Mouse (Mus musculus) lung, embryonic 14.5 days (tissue): ENCODE measurements around the gene Gm26965. TPM values are rescaled to one million over a fixed set of nuclear protein-coding genes. Genes with fewer than 3 reads are reported as not detected.
"Not testable (repeated sequence)": the region's sequence is repeated elsewhere in the genome, so short reads cannot be mapped to it uniquely, and the experiment has no call there.

Experiments used
- ATAC-seq: fragments of 200-750 bp; cut with Nextera tagmentation; 2 replicates; pipeline ENCODE4 v1.8.0; 2017; ENCODE audit warnings: mild to moderate bottlenecking, moderate TSS enrichment, moderate library complexity; ENCODE audit not compliant: insufficient read depth
- DNase-seq: peaks from one replicate; pipeline ENCODE4 v3.0.0-alpha.2; 2015
- H3K27ac ChIP-seq: fragments of 300-500 bp; sonication (generic); 2 replicates; pipeline ENCODE4 v1.5.1; 2014; ENCODE audit warnings: low read depth, mild to moderate bottlenecking, moderate library complexity
- H3K27me3 ChIP-seq: fragments of 300-500 bp; sonication (generic); 2 replicates; pipeline ENCODE4 v1.6.1; 2014; ENCODE audit warnings: low read length, control low read depth; ENCODE audit not compliant: insufficient read depth
- H3K36me3 ChIP-seq: fragments of 300-500 bp; sonication (generic); 2 replicates; pipeline ENCODE4 v1.6.1; 2014; ENCODE audit warnings: control low read depth; ENCODE audit not compliant: insufficient read depth
- H3K4me1 ChIP-seq: fragments of 300-500 bp; sonication (generic); 2 replicates; pipeline ENCODE4 v1.6.1; 2014; ENCODE audit warnings: antibody characterized with exemption, control low read depth; ENCODE audit not compliant: insufficient read depth
- H3K4me2 ChIP-seq: fragments of 300-500 bp; sonication (generic); 2 replicates; pipeline ENCODE4 v1.6.1; 2014; ENCODE audit warnings: mild to moderate bottlenecking
- H3K4me3 ChIP-seq: fragments of 300-500 bp; sonication (generic); 2 replicates; pipeline ENCODE4 v1.5.1; 2014; ENCODE audit warnings: low read depth, low read length
- H3K9ac ChIP-seq: fragments of 300-500 bp; sonication (generic); 2 replicates; pipeline ENCODE4 v1.6.1; 2014
- H3K9me3 ChIP-seq: fragments of 300-500 bp; sonication (generic); 2 replicates; pipeline ENCODE4 v1.6.1; 2016; ENCODE audit warnings: low read depth, low read length, control low read depth
- CTCF ChIP-seq: IDR thresholded peaks from 2 replicates; pipeline ENCODE4 v1.5.1; 2016; ENCODE audit warnings: antibody characterized with exemption, low read depth
- WGBS: fragments of 180-500 bp; shearing (Covaris S2); extraction: QIAGEN DNeasy Blood & Tissue Kit; methylation state at CpG from one replicate; pipeline ENCODE4 v1.1.7; 2014; 5-methylcytosine and 5-hydroxymethylcytosine counted together
- polyA plus RNA-seq: library from polyadenylated mRNA; unstranded; fragments of >200 nt; fragmentation: Nextera tagmentation; extraction: Ambion mirVana; gene quantifications from 2 replicates; pipeline ENCODE4 v1.2.1, GENCODE M21; 2014

The Gm26965 gene
- polyA plus RNA-seq, 1 experiment from 2014 or later = not detected

DNA sequence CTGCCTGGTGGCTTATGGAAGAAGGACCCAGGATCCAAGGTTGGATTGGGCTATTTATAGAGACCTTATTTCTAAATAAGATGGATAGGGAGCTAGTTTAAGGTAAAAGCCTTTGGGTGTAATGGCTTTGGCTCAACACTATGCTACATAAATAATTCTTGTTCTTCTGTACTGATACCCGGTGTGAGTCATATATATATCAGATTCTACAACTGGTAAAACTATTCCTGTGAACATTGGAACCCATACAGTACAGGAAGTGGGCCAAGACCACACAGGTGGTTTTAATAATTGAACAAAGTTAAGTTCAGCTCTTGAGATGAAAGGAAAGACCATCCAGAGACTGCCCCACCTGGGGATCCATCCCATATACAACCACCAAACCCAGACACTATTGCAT, 25.0 kb downstream of the Gm26965 start:
- Histone ChIP-seq H3K36me3 (no peaks in the 10 kb centered on the region), H3K27ac (no peak overlapping the region), H3K4me3 (no peak overlapping the region), H3K9ac (no peak overlapping the region), H3K27me3 (no peaks in the 10 kb centered on the region), H3K9me3 (no peaks in the 10 kb centered on the region), H3K4me2 (no peak overlapping the region; the same call in 1 of the 2 replicates), H3K4me1 (0 out of 2 replicates have a peak, but pooled peaks cover 5% of the 10 kb centered on the region)
- no peak for DNase-seq
- 90% methylated on average over 1 of the region's 1 CpGs for WGBS
- peak; percentile 15; the same call in 1 of the 2 replicates for ATAC-seq
- TF ChIP-seq CTCF = no peak

DNA sequence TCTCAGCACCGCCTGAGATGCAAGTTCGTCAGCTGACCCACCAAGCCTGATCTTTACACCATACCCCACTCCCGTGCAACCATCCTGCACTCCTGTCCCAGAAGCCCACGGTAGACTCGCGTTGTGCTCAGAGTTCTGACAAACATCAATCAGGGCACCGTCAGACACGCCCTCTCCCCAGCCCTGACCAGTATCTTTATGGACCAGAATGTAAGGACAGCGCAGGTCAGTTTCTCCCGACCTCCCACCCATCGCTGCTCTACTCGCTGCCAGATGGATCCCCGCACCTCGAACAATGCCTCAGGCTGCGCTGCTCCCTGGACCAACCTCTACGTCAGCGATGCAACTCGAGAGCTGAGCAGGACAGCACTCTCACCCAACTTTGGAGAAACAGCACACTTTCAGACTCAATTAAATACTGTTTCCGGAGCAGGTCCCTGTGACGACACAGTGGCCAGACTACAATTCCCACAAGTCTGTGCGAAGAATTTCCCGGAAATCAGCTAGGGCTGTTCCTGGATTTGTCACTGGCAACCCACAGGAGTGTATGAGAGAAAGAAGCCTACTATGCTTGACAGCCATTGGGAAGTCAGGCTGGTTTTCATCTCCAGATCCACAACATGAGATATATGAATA, 25.7 kb downstream of the Gm26965 start, which contains the start of gene Zfp58:
Gene Zfp58, minus strand, starts transcription at position 472 of the 636 bp plus-strand sequence.
- no peak for TF ChIP-seq CTCF
- peak; percentile 95 for DNase-seq
- Histone ChIP-seq H3K36me3 (no peaks in the 10 kb centered on the region), H3K4me2 (peak within 1 kb of the TSS; percentile 79), H3K27ac (peak within 1 kb of the TSS; percentile 42; the same call in 1 of the 2 replicates), H3K4me3 (peak within 1 kb of the TSS; percentile 75), H3K4me1 (0 out of 2 replicates have a peak, but pooled peaks cover 5% of the 10 kb centered on the region), H3K9ac (peak within 1 kb of the TSS; percentile 75), H3K27me3 (no peaks in the 10 kb centered on the region), H3K9me3 (no peaks in the 10 kb centered on the region)
- peak; percentile 99 for ATAC-seq
- under 1% methylated on average over 22 of the region's 22 CpGs for WGBS

DNA sequence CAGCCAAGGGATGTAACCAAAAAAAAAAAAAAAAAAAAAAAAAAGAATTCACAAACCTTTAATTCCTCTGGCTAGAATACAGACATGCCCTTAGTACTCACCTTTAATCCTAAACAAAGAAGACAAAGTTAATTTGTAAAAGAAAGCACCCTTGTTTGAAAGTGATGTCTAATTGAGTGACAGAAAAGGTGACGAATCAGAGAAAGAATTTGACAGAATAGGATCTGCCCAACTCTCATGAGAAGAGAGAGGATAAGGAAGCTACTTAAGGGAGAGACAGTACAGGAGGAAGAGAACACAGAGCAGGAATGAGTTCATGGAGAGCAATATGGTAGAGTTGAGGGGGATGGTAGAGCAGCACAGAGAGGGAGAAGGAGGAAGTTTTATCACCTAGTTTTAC, 30.3 kb downstream of the Gm26965 start:
- H3K27me3 ChIP-seq = no peaks in the 10 kb centered on the region
- peaks cover 35% of the 10 kb centered on the region for H3K36me3 ChIP-seq
- H3K27ac ChIP-seq = no peak overlapping the region
- no peak overlapping the region for H3K9ac ChIP-seq
- H3K4me2 ChIP-seq = no peak overlapping the region
- H3K4me3 ChIP-seq = no peak overlapping the region
- TF ChIP-seq CTCF = no peak
- WGBS = 91% methylated on average over 1 of the region's 1 CpGs
- H3K4me1 ChIP-seq = 0 out of 2 replicates have a peak, but pooled peaks cover 5% of the 10 kb centered on the region
- ATAC-seq (no peak), DNase-seq (no peak)
- peaks cover 18% of the 10 kb centered on the region for H3K9me3 ChIP-seq

DNA sequence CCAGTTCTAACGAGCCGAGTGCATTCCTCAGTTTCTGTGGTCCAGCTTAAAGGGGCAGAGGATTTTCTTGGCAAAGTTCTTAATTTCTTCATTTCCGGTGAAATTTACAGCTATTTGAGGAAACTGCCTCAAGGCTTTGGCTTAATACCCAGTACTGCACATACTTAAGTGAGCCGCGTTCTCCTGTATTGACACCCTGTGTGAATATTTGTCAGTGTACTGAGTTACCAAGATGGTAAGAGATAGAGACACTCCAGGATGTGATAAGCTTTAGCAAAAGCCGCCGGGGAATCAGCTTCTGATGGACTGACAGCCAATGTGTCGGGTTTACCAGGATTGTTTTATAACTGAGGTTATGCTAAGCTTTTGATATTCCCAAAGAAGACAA, 41.5 kb downstream of the Gm26965 start:
- no peaks in the 10 kb centered on the region for H3K36me3 ChIP-seq
- peak overlapping the region; percentile 65 for H3K9ac ChIP-seq
- no peak for DNase-seq
- H3K4me2 ChIP-seq = peak overlapping the region; percentile 67
- H3K4me3 ChIP-seq = peak overlapping the region; percentile 56
- ATAC-seq = peak; percentile 64
- no peaks in the 10 kb centered on the region for H3K9me3 ChIP-seq
- no peaks in the 10 kb centered on the region for H3K27me3 ChIP-seq
- WGBS = 37% methylated on average over 8 of the region's 8 CpGs
- no peak for TF ChIP-seq CTCF
- no peak overlapping the region; the same call in 1 of the 2 replicates for H3K27ac ChIP-seq
- H3K4me1 ChIP-seq = 0 out of 2 replicates have a peak, but pooled peaks cover 4% of the 10 kb centered on the region

DNA sequence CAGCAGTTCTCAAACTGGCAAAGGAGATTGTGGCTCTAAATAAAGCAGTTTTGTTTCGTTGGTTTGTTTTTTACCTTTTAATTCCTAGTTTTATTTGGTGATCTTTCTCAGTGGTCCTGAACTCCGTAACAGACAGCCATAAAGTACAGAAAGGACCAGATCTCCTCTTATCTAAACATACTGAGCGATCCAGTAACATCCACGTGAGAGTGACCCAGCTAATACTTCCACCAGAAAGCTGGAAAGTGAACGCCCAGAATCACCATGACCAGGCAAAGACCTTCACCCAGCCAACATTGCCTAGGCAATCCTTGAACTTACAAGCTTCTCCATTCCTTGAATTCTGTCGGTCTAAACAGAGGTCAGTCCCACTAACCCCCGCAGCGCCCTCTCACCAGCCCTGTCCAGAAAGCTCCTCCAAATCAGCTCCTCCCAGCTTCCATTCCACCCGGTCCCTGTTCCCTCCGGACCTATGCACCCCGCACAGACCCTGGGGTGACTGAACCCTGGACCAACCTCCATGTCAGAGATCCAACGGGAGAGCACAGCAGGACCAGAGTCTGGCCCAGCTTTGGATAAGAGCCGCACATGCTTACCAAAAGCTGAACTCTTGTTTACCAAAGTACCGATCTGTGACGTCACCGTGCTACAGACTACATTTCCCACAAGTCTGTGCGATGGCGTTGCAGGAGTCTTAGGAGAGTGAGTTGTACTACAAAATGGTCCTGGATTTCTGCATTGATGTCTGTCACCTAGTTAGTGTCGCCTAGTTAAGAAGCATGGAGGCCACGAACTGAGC, 42.1 kb downstream of the Gm26965 start, which contains the start of gene Zfp874b:
Gene Zfp874b, minus strand, starts transcription at position 634 of the 799 bp plus-strand sequence.
- Histone ChIP-seq H3K4me3 (peak within 1 kb of the TSS; percentile 56), H3K9ac (peak within 1 kb of the TSS; percentile 65), H3K4me1 (0 out of 2 replicates have a peak, but pooled peaks cover 4% of the 10 kb centered on the region), H3K27ac (peak within 1 kb of the TSS; percentile 18; the same call in 1 of the 2 replicates), H3K27me3 (no peaks in the 10 kb centered on the region), H3K36me3 (no peaks in the 10 kb centered on the region), H3K4me2 (peak within 1 kb of the TSS; percentile 67), H3K9me3 (no peaks in the 10 kb centered on the region)
- WGBS = 4% methylated on average over 20 of the region's 20 CpGs
- peak; percentile 96 for DNase-seq
- peak; percentile 95 for ATAC-seq
- no peak for TF ChIP-seq CTCF

DNA sequence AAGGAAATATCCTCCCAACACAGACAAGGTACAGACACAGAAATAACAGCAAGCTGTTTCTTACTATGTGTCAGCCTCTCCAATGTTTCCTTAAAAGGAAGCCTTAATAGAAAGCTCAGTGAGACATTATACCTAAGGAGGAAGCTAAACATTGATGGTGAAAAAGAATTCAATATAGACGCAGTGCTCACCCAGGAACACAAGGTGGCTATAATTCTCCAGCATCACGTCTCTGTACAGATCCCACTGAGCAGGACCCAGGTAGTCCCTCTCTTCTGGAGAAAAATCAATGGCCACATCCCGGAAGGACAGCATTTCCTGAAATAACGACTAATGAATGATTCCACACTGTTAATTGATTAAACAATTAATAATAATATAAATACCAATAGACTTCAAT, 44.4 kb downstream of the Gm26965 start:
- Histone ChIP-seq H3K4me2 (no peak overlapping the region), H3K36me3 (no peaks in the 10 kb centered on the region), H3K4me3 (no peak overlapping the region), H3K27me3 (no peaks in the 10 kb centered on the region), H3K27ac (no peak overlapping the region), H3K4me1 (0 out of 2 replicates have a peak, but pooled peaks cover 4% of the 10 kb centered on the region), H3K9me3 (no peaks in the 10 kb centered on the region), H3K9ac (no peak overlapping the region)
- DNase-seq = no peak
- ATAC-seq = no peak
- no peak for TF ChIP-seq CTCF
- 60% methylated on average over 4 of the region's 4 CpGs for WGBS

DNA sequence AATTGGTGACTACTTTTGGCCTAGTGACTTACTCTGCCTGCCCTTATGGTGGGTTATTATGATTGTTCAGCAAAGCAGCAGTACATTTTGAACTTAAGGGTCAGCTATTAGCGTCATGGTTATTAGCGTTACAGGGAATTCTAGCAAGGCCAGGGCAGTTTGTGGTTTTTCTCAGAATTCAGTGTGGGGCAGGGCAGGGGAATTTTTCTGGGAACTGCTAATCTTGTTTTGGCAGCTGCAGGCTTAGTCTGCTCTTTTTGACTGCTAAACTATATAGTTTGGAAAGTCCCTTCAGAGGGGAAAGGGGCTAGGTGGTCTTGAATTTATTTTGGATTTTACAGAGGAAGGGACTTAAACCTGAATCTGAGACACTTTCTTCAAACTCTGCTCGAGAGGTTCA, 56.7 kb downstream of the Gm26965 start:
- WGBS = 93% methylated on average over 3 of the region's 3 CpGs
- TF ChIP-seq CTCF = no peak
- H3K27me3 ChIP-seq = no peaks in the 10 kb centered on the region
- DNase-seq (no peak), ATAC-seq (no peak)
- H3K27ac ChIP-seq = no peak overlapping the region
- H3K9ac ChIP-seq = no peak overlapping the region
- H3K4me1 ChIP-seq = no peaks in the 10 kb centered on the region
- peaks cover 11% of the 10 kb centered on the region for H3K36me3 ChIP-seq
- no peaks in the 10 kb centered on the region; the same call in 1 of the 2 replicates for H3K9me3 ChIP-seq
- H3K4me2 ChIP-seq = no peak overlapping the region
- H3K4me3 ChIP-seq = no peak overlapping the region

DNA sequence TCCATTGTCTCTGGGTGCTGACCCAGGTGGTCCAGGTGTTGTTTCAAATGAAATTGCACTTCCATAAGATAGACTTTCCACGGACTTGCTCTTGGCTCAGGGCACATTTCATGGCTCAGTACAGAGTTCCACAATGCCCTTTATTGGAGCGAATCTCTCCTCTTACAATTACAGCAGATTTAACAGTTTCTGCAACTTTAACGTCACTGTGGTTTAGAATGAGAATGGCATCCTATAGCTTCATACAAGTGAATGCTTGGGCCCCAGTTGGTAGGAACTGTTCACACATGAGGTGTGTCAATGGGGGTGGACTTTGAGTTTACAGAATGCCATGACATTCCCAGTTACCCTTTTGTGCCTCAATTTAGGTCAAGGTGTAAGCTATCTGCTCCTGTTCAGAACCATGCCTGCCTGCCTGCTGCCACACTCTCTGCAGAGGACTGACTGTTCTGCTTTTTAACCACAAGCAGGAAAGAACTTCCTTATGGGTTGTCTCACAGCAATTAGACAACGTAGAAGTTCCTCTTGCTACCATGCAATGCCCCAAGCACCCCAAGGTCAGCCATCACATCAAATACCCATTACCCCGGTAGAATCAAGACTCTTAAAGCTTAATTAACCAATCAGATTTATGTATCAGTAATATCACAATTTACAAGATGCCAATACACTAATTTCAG, 62.3 kb downstream of the Gm26965 start:
- not testable (repeated sequence) for H3K4me2 ChIP-seq, DNase-seq, H3K9me3 ChIP-seq, H3K4me1 ChIP-seq, H3K4me3 ChIP-seq, H3K36me3 ChIP-seq, H3K27me3 ChIP-seq, H3K27ac ChIP-seq, H3K9ac ChIP-seq, ATAC-seq
- WGBS = 86% methylated on average over 2 of the region's 5 CpGs
